Mouse (Mus musculus): ENCODE data around the gene Ccdc105. TPM values are rescaled to one million over a fixed set of nuclear protein-coding genes. Genes with fewer than 3 reads are reported as not detected.

Gene Ccdc105
- not detected in 2 replicates for polyA plus RNA-seq (2012; ENCODE audit: low replicate concordance)

DNA sequence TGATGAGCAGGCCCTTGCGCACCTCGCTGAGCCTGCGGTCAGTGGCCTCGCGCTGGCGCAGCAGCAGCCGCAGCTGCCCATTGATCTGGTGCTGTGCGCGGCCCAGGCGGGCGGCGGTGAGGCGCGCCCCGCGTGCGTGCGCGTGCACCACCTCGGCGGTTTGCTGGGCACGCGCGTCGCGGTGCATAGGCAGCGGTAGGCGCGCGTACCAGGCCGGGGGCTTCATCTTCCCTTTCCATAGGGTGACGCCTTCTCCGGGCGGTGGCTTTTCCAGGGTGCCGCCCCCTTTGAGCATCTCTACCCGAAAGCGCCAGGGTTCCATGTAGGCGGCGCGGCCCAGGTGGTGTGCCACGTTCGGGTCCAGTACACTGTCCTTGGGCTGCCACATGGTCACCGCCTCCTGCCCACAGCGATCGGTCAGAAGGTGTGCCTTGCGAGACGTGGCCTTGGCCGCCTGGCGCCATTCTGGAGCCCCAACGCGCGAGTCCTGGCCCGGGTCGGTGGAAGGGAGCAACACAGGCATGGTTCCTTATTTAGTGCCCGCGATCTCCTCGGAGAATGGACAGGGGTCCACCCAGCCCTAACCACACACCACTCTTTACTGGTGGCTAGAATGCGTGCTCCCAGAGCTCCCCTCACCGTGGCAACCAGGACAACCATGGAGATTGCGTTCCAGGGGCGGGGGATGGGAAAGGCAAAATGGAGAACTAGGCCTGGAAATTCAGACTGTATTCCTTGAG is at the start of gene Ccdc105:
Gene Ccdc105 (minus strand): TSS at position 614 of the 740 bp plus-strand sequence.

DNA sequence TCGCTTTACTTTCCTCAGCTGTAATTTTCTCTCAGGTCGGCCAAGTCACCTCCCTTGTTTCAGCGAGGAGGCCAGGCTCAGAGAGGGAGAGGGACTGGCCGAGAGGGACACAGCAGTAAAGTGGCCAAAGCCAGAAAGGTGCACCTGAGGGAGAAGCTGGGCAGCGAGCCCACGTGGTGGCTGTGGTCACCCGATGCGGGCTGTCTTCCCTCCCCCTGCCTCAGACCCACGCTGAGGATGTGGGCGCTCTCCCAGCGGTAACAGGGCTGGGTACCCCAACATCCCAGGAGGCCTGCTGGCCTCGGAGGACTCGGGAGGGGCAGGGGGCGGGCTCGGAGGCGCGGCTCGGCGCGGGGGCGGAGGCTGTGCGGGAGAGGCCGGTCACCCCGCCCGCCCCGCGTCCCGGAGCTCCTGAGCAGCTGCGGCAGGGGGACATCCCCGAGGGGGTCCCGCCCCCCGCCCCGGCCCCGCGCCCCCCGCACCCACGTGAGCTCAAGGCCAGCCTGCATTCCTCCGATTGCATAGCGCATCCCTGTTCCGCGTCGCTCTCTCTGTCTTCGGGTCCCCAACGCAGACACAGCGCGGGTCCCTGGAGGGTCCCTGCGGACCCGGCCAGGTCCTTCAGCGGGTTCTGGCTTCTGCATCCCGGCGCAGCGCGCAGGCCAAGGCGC is 27.3 kb upstream of the Ccdc105 start, which contains the start of gene Slc1a6:
Gene Slc1a6 (plus strand): TSS at position 516 of the 671 bp plus-strand sequence.

DNA sequence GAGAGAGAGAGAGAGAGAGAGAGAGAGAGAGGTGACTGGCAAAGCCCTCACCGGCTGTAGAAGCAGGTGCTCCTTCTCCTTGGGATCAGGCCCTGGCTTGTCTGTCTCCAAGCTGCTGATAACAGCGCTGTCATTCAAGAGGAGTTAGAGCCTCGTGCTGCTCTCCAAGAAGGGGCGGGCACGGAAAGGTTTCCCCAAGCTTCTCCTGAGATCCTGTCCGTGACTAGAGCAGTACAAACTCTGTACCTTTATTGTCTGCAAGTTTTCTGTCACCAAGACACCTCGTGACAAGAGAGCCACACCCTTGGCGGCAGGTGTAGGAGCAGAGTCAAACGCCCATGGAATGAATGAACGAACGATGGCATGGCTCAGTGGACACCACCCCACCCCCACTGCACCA is 34.8 kb downstream of the Ccdc105 start, which contains the start of gene Casp14:
Gene Casp14 (minus strand): TSS at position 239 of the 400 bp plus-strand sequence.

Other genes starting within 250 kb of the Ccdc105 start
- gene Olfr1358, start 235.6 kb downstream of the Ccdc105 start, polyA plus RNA-seq (2012; ENCODE audit: low replicate concordance) = not detected in 2 replicates
- gene Ilvbl, start 178.7 kb downstream of the Ccdc105 start, polyA plus RNA-seq (2012; ENCODE audit: low replicate concordance) = 28.5 and 30.8 TPM in 2 replicates
- 3.2 and 3.6 TPM in 2 replicates for gene Syde1, start 161.1 kb downstream of the Ccdc105 start, polyA plus RNA-seq (2012; ENCODE audit: low replicate concordance)
- gene Olfr1357, start 135.0 kb downstream of the Ccdc105 start, polyA plus RNA-seq (2012; ENCODE audit: low replicate concordance) = not detected in 2 replicates
- not detected in 2 replicates for gene Casp14, start 34.8 kb downstream of the Ccdc105 start, polyA plus RNA-seq (2012; ENCODE audit: low replicate concordance)
- not detected in 2 replicates for gene Slc1a6, start 27.4 kb upstream of the Ccdc105 start, polyA plus RNA-seq (2012; ENCODE audit: low replicate concordance)
- gene Olfr1356, start 99.1 kb upstream of the Ccdc105 start, polyA plus RNA-seq (2012; ENCODE audit: low replicate concordance) = not detected in 2 replicates
- not detected in 2 replicates for gene Olfr1355, start 122.5 kb upstream of the Ccdc105 start, polyA plus RNA-seq (2012; ENCODE audit: low replicate concordance)
- not detected in 2 replicates for gene Olfr1354, start 160.1 kb upstream of the Ccdc105 start, polyA plus RNA-seq (2012; ENCODE audit: low replicate concordance)
- gene Olfr8, start 197.6 kb upstream of the Ccdc105 start, polyA plus RNA-seq (2012; ENCODE audit: low replicate concordance) = not detected in 2 replicates
- not detected in 2 replicates for gene Olfr1353, start 210.2 kb upstream of the Ccdc105 start, polyA plus RNA-seq (2012; ENCODE audit: low replicate concordance)
- gene Olfr1352, start 228.0 kb upstream of the Ccdc105 start, polyA plus RNA-seq (2012; ENCODE audit: low replicate concordance) = not detected in 2 replicates